Mouse (Mus musculus) heart, embryonic 11.5 days (tissue): ENCODE results near the gene Gm2237. TPM values are rescaled to one million over a fixed set of nuclear protein-coding genes. Genes with fewer than 3 reads are reported as not detected.
"Not testable (repeated sequence)": the region's sequence is repeated elsewhere in the genome, so short reads cannot be mapped to it uniquely, and the experiment has no call there.

Experiments
- ATAC-seq: fragments of 200-750 bp; cut with Nextera tagmentation; replicated peaks from 2 replicates; pipeline ENCODE4 v1.8.0; 2017; ENCODE audit warnings: moderate library complexity; ENCODE audit not compliant: insufficient number of reproducible peaks, low FRiP score, low TSS enrichment
- H3K27ac ChIP-seq: fragments of 300-500 bp; sonication (generic); 2 replicates; pipeline ENCODE4 v1.5.1; 2014; ENCODE audit warnings: mild to moderate bottlenecking, low read depth, low read length
- H3K27me3 ChIP-seq: fragments of 300-500 bp; sonication (generic); 2 replicates; pipeline ENCODE4 v1.6.1; 2014; ENCODE audit warnings: mild to moderate bottlenecking, low read length, mixed read lengths; ENCODE audit not compliant: control insufficient read depth, insufficient read depth
- H3K36me3 ChIP-seq: fragments of 300-500 bp; sonication (generic); 2 replicates; pipeline ENCODE4 v1.6.1; 2014; ENCODE audit warnings: mild to moderate bottlenecking, low read length, moderate library complexity, mixed read lengths; ENCODE audit not compliant: control insufficient read depth, insufficient read depth
- H3K4me1 ChIP-seq: fragments of 300-500 bp; sonication (generic); 2 replicates; pipeline ENCODE4 v1.6.1; 2014; ENCODE audit warnings: low read length; ENCODE audit not compliant: control insufficient read depth, insufficient read depth
- H3K4me2 ChIP-seq: fragments of 300-500 bp; sonication (generic); 2 replicates; pipeline ENCODE4 v1.6.1; 2014; ENCODE audit warnings: mild to moderate bottlenecking, moderate library complexity
- H3K4me3 ChIP-seq: fragments of 300-500 bp; sonication (generic); 2 replicates; pipeline ENCODE4 v1.5.1; 2014; ENCODE audit warnings: low read depth, low read length
- H3K9ac ChIP-seq: fragments of 300-500 bp; sonication (generic); 2 replicates; pipeline ENCODE4 v1.6.1; 2014; ENCODE audit warnings: mild to moderate bottlenecking, low read depth, low read length, moderate library complexity
- H3K9me3 ChIP-seq: fragments of 300-500 bp; sonication (generic); replicated peaks from 2 replicates; pipeline ENCODE4 v1.6.1; 2016; ENCODE audit warnings: low read length; ENCODE audit not compliant: control insufficient read depth
- WGBS: fragments of 180-500 bp; shearing (Covaris S2); extraction: QIAGEN DNeasy Blood & Tissue Kit; methylation state at CpG from one replicate; pipeline ENCODE4 v1.1.7; 2014; ENCODE audit not compliant: insufficient replicate concordance; 5-methylcytosine and 5-hydroxymethylcytosine counted together
- polyA plus RNA-seq: library from polyadenylated mRNA; unstranded; fragments of >200 nt; fragmentation: Nextera tagmentation; extraction: Ambion mirVana; gene quantifications from 2 replicates; pipeline ENCODE4 v1.2.1, GENCODE M21; 2014

Gm2237 gene
- polyA plus RNA-seq = 3.8 and 4.6 TPM in 2 replicates

DNA sequence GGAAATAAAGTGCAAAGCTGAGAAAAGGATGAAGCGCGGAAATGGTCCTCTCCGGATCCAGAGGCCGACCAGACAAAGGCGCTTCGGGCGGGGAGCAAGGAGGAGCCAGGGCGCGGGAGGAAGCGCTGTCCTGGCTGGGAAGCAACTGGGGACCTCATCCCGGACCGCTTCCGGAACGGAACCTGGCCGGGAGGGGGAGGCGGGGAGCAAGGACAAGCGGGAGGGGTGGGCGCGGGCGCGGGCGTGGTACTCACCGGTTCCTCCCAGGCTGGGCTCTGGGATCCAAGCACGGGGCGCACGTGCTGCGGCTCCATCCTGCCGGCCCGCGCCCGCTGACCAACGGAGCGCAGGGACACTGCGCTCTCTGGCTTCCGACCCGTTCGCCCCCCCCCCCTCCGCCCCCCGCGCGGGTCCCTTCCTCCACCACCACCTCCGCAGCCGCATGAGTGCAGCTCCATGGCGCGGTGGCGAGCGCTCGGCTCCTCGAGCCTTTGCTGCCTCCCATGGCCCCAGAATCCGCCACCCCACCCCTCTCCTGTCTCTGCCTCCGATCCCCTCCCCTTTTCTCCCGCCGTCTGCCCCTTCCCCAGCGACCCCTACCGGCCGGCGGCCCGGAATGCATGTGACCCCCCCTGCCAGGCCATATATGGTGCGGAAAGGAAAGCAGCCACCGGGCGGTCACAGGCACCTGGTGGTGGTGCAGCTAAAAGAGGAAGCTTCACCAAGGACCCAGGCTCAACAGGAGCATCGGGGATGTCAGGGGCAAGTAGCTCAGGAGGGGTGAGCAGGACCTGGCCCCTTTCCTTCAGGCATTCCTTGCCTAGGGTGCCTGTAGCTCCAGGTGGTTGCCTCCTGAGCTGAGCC is at the start of gene Gm2237:
Gene Gm2237, minus strand, starts transcription at position 332 of the 864 bp plus-strand sequence.
- WGBS = 0% methylated on average over 25 of the region's 62 CpGs
- not testable (repeated sequence) for ATAC-seq, H3K27me3 ChIP-seq, H3K9me3 ChIP-seq, H3K4me1 ChIP-seq, H3K36me3 ChIP-seq, H3K27ac ChIP-seq
- H3K9ac ChIP-seq = peak within 1 kb of the TSS; percentile 61; the same call in 1 of the 2 replicates
- peak within 1 kb of the TSS; percentile 44 for H3K4me2 ChIP-seq
- peak within 1 kb of the TSS; percentile 44 for H3K4me3 ChIP-seq

DNA sequence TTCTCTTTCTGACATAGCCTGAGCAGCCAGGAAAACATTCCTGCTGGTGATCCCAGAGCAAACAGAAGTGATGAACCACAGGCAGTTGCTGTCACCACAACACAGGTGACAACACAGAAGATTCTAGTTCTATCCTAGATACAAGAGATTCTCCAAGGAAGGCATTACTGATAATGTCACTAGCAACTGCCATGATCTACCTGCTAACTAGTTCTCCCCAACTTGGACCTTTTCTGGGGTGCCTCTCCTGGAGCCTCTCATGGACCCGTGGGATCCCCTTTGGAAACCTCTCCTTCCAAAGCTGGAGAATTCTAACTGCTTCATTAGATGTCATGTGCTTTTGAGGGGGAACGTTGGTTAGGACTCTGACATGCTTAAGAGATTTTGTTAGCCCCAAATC is 17.5 kb upstream of the Gm2237 start, which contains the start of gene Gm5458:
Gene Gm5458, minus strand, starts transcription at position 101 of the 400 bp plus-strand sequence.
- H3K9ac ChIP-seq, H3K9me3 ChIP-seq, H3K27ac ChIP-seq, H3K36me3 ChIP-seq, H3K4me2 ChIP-seq, H3K4me1 ChIP-seq, H3K27me3 ChIP-seq, ATAC-seq, H3K4me3 ChIP-seq: not testable (repeated sequence)
- 59% methylated on average over 1 of the region's 2 CpGs for WGBS

DNA sequence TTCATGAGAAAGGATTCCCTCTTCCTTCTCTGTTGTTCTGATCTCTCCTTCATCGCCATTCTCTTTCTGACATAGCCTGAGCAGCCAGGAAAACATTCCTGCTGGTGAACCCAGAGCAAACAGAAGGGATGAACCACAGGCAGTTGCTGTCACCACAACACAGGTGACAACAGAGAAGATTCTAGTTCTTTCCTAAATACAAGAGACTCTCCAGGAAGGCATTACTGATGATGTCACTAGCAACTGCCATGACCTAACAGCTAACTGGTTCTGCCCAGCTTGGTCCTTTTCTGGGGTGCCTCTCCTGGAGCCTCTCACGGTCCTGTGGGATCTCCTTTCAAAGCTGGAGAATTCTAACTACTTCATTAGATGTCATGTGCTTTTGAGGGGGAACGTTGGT is 35.1 kb downstream of the Gm2237 start, which contains the start of gene Gm2244:
Gene Gm2244, minus strand, starts transcription at position 101 of the 400 bp plus-strand sequence.
- H3K36me3 ChIP-seq, ATAC-seq, H3K4me2 ChIP-seq, H3K27ac ChIP-seq, H3K27me3 ChIP-seq, H3K4me1 ChIP-seq, H3K4me3 ChIP-seq, H3K9me3 ChIP-seq, H3K9ac ChIP-seq: not testable (repeated sequence)
- WGBS = 54% methylated on average over 1 of the region's 3 CpGs

Other genes starting within 250 kb of the Gm2237 start
- not detected in 2 replicates for gene Gm21738, start 166.2 kb downstream of the Gm2237 start, polyA plus RNA-seq
- gene Gm2244, start 35.2 kb downstream of the Gm2237 start, polyA plus RNA-seq = 0.16 and 0.55 TPM in 2 replicates
- not detected in 2 replicates for gene Gm5458, start 17.4 kb upstream of the Gm2237 start, polyA plus RNA-seq
- 146 and 178 TPM in 2 replicates for gene Nid2, start 166.1 kb upstream of the Gm2237 start, polyA plus RNA-seq
- 188 and 199 TPM in 2 replicates for gene Rtraf, start 238.7 kb upstream of the Gm2237 start, polyA plus RNA-seq